Mouse (Mus musculus): ENCODE measurements around the gene Iqgap3. TPM values are rescaled to one million over a fixed set of nuclear protein-coding genes. Genes with fewer than 3 reads are reported as not detected.

Iqgap3 gene
- polyA plus RNA-seq, 1 experiment, result 20.1 TPM

DNA sequence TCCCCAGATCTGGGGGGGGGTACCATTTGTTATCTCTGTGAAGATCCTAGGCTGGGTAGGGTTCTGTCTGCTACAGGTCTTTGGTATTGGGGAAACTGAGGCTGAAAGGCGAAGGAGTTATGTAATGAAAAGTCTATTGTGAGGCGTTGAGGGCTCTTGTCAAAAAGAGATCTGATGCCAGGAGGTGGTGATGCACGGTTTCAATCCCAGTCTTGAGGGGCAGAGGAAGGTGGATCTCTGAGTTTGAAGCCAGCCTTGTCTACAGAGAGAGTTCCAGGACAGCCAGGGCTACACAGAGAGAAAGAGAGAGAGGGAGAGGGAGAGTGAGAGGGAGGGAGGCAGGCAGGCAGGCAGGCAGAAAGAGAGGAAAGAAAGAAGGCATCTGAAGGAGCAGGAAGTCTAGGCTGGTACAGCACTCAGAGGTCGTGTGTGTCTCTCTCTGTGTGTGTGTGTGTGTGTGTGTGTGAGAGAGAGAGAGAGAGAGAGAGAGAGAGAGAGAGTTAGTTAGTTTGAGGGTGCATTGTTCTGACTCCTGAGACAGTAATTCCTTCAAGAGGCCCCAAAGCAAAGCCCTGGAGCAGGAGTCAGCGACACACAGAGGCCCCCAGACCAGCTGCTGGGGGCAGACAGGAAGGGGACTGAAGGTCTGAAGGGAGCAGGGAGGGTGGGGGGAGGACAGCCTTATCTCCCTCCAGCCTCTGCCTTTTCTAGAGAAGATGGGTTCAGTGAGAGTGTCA is 64.8 kb downstream of the Iqgap3 start:
- no peak for TF ChIP-seq CTCF (IDR thresholded peaks at IDR 0.05; ENCODE audit: borderline replicate concordance, insufficient read depth, low read length)
- TF ChIP-seq POLR2A (IDR thresholded peaks at IDR 0.05; ENCODE audit: low read depth, low read length), result no peak
- Histone ChIP-seq H3K27ac (ENCODE audit: insufficient read depth, low read length) (peak overlapping the region; percentile 51; the same call in 1 of the 2 replicates), H3K4me1 (ENCODE audit: control insufficient read depth, insufficient read depth, low read length) (peaks cover 24% of the 10 kb centered on the region), H3K4me3 (ENCODE audit: insufficient read depth, low read length) (no peak overlapping the region)

DNA sequence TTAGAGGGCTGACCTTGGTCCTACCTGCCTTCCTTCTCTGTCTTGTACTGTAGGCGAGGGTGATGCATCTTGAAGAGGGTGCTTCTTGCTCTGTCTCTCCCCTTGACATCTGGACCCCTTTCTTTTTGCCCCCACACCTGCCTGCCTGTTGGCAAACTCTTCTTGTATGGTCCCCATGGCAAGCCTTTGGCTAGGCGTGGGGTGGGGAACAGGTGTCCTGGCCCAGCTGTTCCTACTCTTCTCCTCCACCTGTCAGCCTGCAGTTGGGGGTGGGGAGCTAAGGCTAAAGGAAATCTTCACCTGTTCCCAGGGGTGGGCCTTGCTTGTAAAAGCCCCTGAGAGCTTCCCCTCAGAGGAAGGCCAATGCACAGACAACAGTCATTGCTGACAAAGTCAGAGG is 65.7 kb downstream of the Iqgap3 start:
- H3K4me1 ChIP-seq (ENCODE audit: control insufficient read depth, insufficient read depth, low read length), result peaks cover 24% of the 10 kb centered on the region

DNA sequence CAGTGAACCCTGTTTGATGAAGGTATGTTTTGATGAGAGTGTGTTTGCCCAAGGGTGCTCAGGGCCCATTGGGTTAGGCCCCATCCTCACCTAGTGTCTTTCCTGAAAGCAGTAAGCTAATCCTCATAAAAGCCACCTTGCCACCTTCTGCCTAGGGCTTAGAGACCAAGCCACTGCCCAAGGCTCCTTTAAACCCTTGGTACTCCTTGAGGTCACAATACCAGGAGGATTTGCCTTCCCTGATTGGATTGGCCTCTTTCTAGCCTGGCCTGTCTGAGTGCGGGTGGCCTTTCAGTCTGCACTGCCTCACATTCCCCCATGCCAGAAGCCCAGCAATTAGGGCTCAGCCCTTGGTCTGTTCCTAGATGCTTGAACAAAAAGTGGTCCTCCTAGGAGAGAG is 66.1 kb downstream of the Iqgap3 start:
- Histone ChIP-seq H3K4me3 (ENCODE audit: insufficient read depth, low read length) (no peak overlapping the region), H3K4me1 (ENCODE audit: control insufficient read depth, insufficient read depth, low read length) (peaks cover 24% of the 10 kb centered on the region), H3K27ac (ENCODE audit: insufficient read depth, low read length) (no peak overlapping the region)
- no peak for TF ChIP-seq CTCF (IDR thresholded peaks at IDR 0.05; ENCODE audit: borderline replicate concordance, insufficient read depth, low read length)
- no peak for TF ChIP-seq POLR2A (IDR thresholded peaks at IDR 0.05; ENCODE audit: low read depth, low read length)

More for the DNA sequence above, 65.7 kb downstream of the Iqgap3 start:
- Histone ChIP-seq H3K4me3 (ENCODE audit: insufficient read depth, low read length) (no peak overlapping the region), H3K27ac (ENCODE audit: insufficient read depth, low read length) (no peak overlapping the region)
- TF ChIP-seq CTCF (IDR thresholded peaks at IDR 0.05; ENCODE audit: borderline replicate concordance, insufficient read depth, low read length) (no peak), POLR2A (IDR thresholded peaks at IDR 0.05; ENCODE audit: low read depth, low read length) (no peak)

DNA sequence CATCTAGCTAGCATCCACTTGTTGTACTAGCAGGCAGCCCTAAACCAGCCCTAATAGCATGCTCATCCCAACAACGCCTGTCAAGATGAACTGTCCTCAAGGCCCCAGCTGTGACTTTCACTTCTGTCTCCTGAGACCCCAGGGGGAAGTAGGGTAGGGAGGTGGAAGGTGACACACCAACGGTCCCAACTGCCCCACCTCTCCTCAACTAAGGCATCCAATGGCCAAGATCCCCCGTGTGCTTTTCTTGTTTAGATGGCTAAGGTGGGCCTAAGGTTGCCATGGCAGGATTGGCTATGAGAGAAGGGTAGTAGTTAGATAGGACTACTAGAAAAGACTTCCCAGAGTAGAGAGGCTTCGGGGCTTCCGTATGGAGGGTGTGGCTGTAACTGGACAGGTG is 66.6 kb downstream of the Iqgap3 start:
- Histone ChIP-seq H3K4me1 (ENCODE audit: control insufficient read depth, insufficient read depth, low read length) (peaks cover 24% of the 10 kb centered on the region), H3K4me3 (ENCODE audit: insufficient read depth, low read length) (no peak overlapping the region), H3K27ac (ENCODE audit: insufficient read depth, low read length) (peak overlapping the region; percentile 3; the same call in 1 of the 2 replicates)
- no peak for TF ChIP-seq CTCF (IDR thresholded peaks at IDR 0.05; ENCODE audit: borderline replicate concordance, insufficient read depth, low read length)
- no peak for TF ChIP-seq POLR2A (IDR thresholded peaks at IDR 0.05; ENCODE audit: low read depth, low read length)

GRCm38 (mm10) chr3:88148776-88149509 is 67.2 kb downstream of the Iqgap3 start:
- Histone ChIP-seq H3K27ac (ENCODE audit: insufficient read depth, low read length) (peak overlapping the region; percentile 44), H3K4me3 (ENCODE audit: insufficient read depth, low read length) (no peak overlapping the region), H3K4me1 (ENCODE audit: control insufficient read depth, insufficient read depth, low read length) (peaks cover 24% of the 10 kb centered on the region)
- no peak for TF ChIP-seq CTCF (IDR thresholded peaks at IDR 0.05; ENCODE audit: borderline replicate concordance, insufficient read depth, low read length)
- no peak for TF ChIP-seq POLR2A (IDR thresholded peaks at IDR 0.05; ENCODE audit: low read depth, low read length)

DNA sequence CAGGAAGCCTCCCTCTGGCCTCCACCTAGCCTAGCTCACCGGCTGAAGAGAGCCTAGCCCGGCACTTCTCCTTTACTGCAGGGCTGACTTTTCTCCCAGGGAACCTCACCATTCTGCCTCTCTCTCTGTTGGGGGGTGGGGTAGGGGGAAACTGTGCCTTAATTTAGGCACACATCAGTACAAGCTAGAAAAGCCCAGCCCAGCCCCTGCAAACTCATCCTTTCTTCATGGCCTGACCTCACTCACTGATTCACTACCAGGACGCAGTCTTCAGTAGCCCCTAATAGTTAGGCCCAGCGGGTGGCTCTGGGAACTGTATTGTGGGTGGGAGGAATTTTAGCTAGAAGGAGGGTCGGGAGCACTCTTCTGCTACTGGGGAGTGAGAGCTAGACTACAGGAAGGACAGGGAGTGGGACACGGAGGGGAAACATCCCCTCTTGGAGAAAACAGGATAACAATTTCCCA is 67.8 kb downstream of the Iqgap3 start:
- peak overlapping the region; percentile 44 for H3K27ac ChIP-seq (ENCODE audit: insufficient read depth, low read length)
- H3K4me3 ChIP-seq (ENCODE audit: insufficient read depth, low read length), result no peak overlapping the region
- no peak for TF ChIP-seq POLR2A (IDR thresholded peaks at IDR 0.05; ENCODE audit: low read depth, low read length)
- TF ChIP-seq CTCF (IDR thresholded peaks at IDR 0.05; ENCODE audit: borderline replicate concordance, insufficient read depth, low read length), result no peak
- H3K4me1 ChIP-seq (ENCODE audit: control insufficient read depth, insufficient read depth, low read length), result peaks cover 24% of the 10 kb centered on the region

- peak overlapping the region; percentile 44; the same call in 1 of the 2 replicates for H3K27ac ChIP-seq (ENCODE audit: insufficient read depth, low read length)
- H3K4me1 ChIP-seq (ENCODE audit: control insufficient read depth, insufficient read depth, low read length), result peaks cover 24% of the 10 kb centered on the region
- TF ChIP-seq POLR2A (IDR thresholded peaks at IDR 0.05; ENCODE audit: low read depth, low read length) (no peak), CTCF (IDR thresholded peaks at IDR 0.05; ENCODE audit: borderline replicate concordance, insufficient read depth, low read length) (peak; percentile 1; the same call in 1 of the 2 replicates)
- no peak overlapping the region for H3K4me3 ChIP-seq (ENCODE audit: insufficient read depth, low read length)
These were observed 68.6 kb downstream of the Iqgap3 start for GRCm38 (mm10) chr3:88150061-88150998.

- no peak overlapping the region for H3K4me3 ChIP-seq (ENCODE audit: insufficient read depth, low read length)
- H3K27ac ChIP-seq (ENCODE audit: insufficient read depth, low read length), result no peak overlapping the region
- TF ChIP-seq CTCF (IDR thresholded peaks at IDR 0.05; ENCODE audit: borderline replicate concordance, insufficient read depth, low read length) (no peak), POLR2A (IDR thresholded peaks at IDR 0.05; ENCODE audit: low read depth, low read length) (no peak)
- peaks cover 19% of the 10 kb centered on the region for H3K4me1 ChIP-seq (ENCODE audit: control insufficient read depth, insufficient read depth, low read length)
These were observed 69.2 kb downstream of the Iqgap3 start for GRCm38 (mm10) chr3:88150999-88151364.

GRCm38 (mm10) chr3:88152056-88152455 is 70.3 kb downstream of the Iqgap3 start:
- TF ChIP-seq POLR2A (IDR thresholded peaks at IDR 0.05; ENCODE audit: low read depth, low read length) (no peak), CTCF (IDR thresholded peaks at IDR 0.05; ENCODE audit: borderline replicate concordance, insufficient read depth, low read length) (no peak)
- H3K4me1 ChIP-seq (ENCODE audit: control insufficient read depth, insufficient read depth, low read length), result peaks cover 13% of the 10 kb centered on the region

More at GRCm38 (mm10) chr3:88152056-88152455, 70.3 kb downstream of the Iqgap3 start:
- H3K4me3 ChIP-seq (ENCODE audit: insufficient read depth, low read length), result no peak overlapping the region
- H3K27ac ChIP-seq (ENCODE audit: insufficient read depth, low read length), result no peak overlapping the region

Measured in embryonic fibroblast, embryonic 13.5 days (primary cell).